Comparison of ENCODE assay signal across 27 mouse cellular contexts in the genomic region with DNA sequence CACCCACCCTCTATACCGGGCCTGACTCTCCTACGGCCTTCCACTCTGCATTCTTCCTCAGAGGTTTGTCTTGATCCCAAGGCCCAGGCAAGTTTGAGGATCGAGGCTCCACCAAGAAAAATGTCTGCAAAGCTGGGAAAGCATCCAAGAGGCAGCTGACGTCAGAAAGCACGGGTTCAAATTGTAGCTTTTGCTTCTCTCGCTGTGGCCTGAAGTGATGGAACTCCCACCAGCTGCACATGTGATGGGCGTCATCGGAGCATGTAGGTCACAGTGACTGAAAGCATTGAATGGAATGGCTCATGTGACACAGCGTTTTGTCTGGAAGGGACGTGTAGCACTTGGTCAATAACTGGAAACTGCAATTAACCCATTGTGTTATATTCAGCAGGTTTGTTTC. TPM values are rescaled to one million over a fixed set of nuclear protein-coding genes. Genes with fewer than 3 reads are reported as not detected.
A peak's percentile ranks its signal among the peaks of the same experiment; 100 is the strongest.
DNase-seq lines count a peak whose midpoint lies in the region; ATAC-seq and TF ChIP-seq lines count a peak whose summit lies in the region.
"Had no signal": no experiment of that assay in that cellular context is flagged by ENCODE, and none has a peak within 500 bp of the region (broad histone marks: within the 10 kb centered on the region; RNA-seq: fewer than 3 reads in every experiment).

No protein-coding gene starts in this region.

- no peak for ATAC-seq in hindbrain, embryonic 13.5 days (ENCODE audit: low FRiP score)
- no peak for ATAC-seq in hindbrain, embryonic 12.5 days (ENCODE audit: low FRiP score)
- no peak for ATAC-seq in midbrain, embryonic 15.5 days (replicated peaks)
- no peak for ATAC-seq in midbrain, embryonic 14.5 days (ENCODE audit: low FRiP score, low TSS enrichment)
- ATAC-seq: activated CD4-positive, CD25-positive, alpha-beta regulatory T cell, adult 4 months; intestine, embryonic 16.5 days had no signal

- H3K27ac ChIP-seq in hindbrain, embryonic 13.5 days = 0 out of 2 replicates have a peak overlapping the region, but pooled peaks have one; percentile 48
- no peak overlapping the region for H3K27ac ChIP-seq in hindbrain, embryonic 12.5 days
- H3K27ac ChIP-seq in midbrain, embryonic 15.5 days = peak overlapping the region; percentile 5; the same call in 1 of the 2 replicates
- no peak overlapping the region for H3K27ac ChIP-seq in midbrain, embryonic 14.5 days (replicated peaks; ENCODE audit: low read depth, low read length)
- H3K27ac ChIP-seq in cortical plate, adult 2 months (ENCODE audit: insufficient read depth, low read length) = peak overlapping the region; percentile 20; the same call in 1 of the 2 replicates
- H3K27ac ChIP-seq: gastrocnemius, adult 2 months; kidney, postnatal 0 days; limb, embryonic 12.5 days; liver, embryonic 15.5 days had no signal

- H3K4me3 ChIP-seq in hindbrain, embryonic 13.5 days = no peak overlapping the region
- H3K4me3 ChIP-seq in hindbrain, embryonic 12.5 days = no peak overlapping the region
- no peak overlapping the region for H3K4me3 ChIP-seq in midbrain, embryonic 15.5 days
- H3K4me3 ChIP-seq in midbrain, embryonic 14.5 days (replicated peaks; ENCODE audit: low read depth, low read length) = no peak overlapping the region
- H3K4me3 ChIP-seq in cortical plate, adult 2 months (ENCODE audit: insufficient read depth, low read length) = no peak overlapping the region
- H3K4me3 ChIP-seq: erythroblast, embryonic 14.5 days; gastrocnemius, adult 2 months; limb, embryonic 12.5 days; liver, embryonic 15.5 days had no signal

- H3K27me3 ChIP-seq in hindbrain, embryonic 13.5 days = peaks cover 24% of the 10 kb centered on the region
- H3K27me3 ChIP-seq in hindbrain, embryonic 12.5 days = peaks cover 18% of the 10 kb centered on the region
- no peaks in the 10 kb centered on the region for H3K27me3 ChIP-seq in midbrain, embryonic 15.5 days (replicated peaks)
- no peaks in the 10 kb centered on the region for H3K27me3 ChIP-seq in midbrain, embryonic 14.5 days (ENCODE audit: control insufficient read depth, insufficient read depth, low read length)

- no peak for DNase-seq in midbrain, embryonic 14.5 days
- peak; percentile 54 for DNase-seq in brain, adult 2 months (ENCODE audit: low read depth, low spot score)
- DNase-seq in lung, postnatal 36 days = no peak
- DNase-seq: adrenal gland, adult 2 months; adrenal gland, postnatal 36 days; B cell, adult 2 months; cerebellum, adult 11 months; cerebellum, adult 9-10 months; gastrocnemius, adult 2 months; gastrocnemius, postnatal 36 days; heart, postnatal 36 days; kidney, adult 8-10 months; lung, postnatal 14 days; thymus, postnatal 4 days had no signal

- TF ChIP-seq POLR2A in cortical plate, adult 2 months (IDR thresholded peaks at IDR 0.05; ENCODE audit: extremely low read depth, insufficient read depth, low read length) = no peak

- peaks cover 31% of the 10 kb centered on the region for H3K4me1 ChIP-seq in hindbrain, embryonic 13.5 days (replicated peaks)
- H3K4me1 ChIP-seq in hindbrain, embryonic 12.5 days = peaks cover 18% of the 10 kb centered on the region
- peaks cover 19% of the 10 kb centered on the region for H3K4me1 ChIP-seq in midbrain, embryonic 15.5 days
- peaks cover 9% of the 10 kb centered on the region for H3K4me1 ChIP-seq in midbrain, embryonic 14.5 days (ENCODE audit: control insufficient read depth, insufficient read depth, low read length)
- H3K4me1 ChIP-seq in cortical plate, adult 2 months (ENCODE audit: control insufficient read depth, insufficient read depth, low read length) = peaks cover 7% of the 10 kb centered on the region

- no peak overlapping the region for H3K4me2 ChIP-seq in hindbrain, embryonic 13.5 days
- H3K4me2 ChIP-seq in hindbrain, embryonic 12.5 days (replicated peaks) = no peak overlapping the region
- H3K4me2 ChIP-seq in midbrain, embryonic 15.5 days = no peak overlapping the region
- H3K4me2 ChIP-seq in midbrain, embryonic 14.5 days (ENCODE audit: low read length) = no peak overlapping the region
- H3K4me2 ChIP-seq: heart, embryonic 11.5 days; limb, embryonic 12.5 days; liver, embryonic 15.5 days; lung, embryonic 14.5 days; midbrain, embryonic 11.5 days had no signal

- no peaks in the 10 kb centered on the region for H3K9me3 ChIP-seq in hindbrain, embryonic 13.5 days
- H3K9me3 ChIP-seq in hindbrain, embryonic 12.5 days (replicated peaks) = no peaks in the 10 kb centered on the region
- no peaks in the 10 kb centered on the region for H3K9me3 ChIP-seq in midbrain, embryonic 15.5 days
- no peaks in the 10 kb centered on the region for H3K9me3 ChIP-seq in midbrain, embryonic 14.5 days (ENCODE audit: control insufficient read depth, low read length)
- H3K9me3 ChIP-seq: limb, embryonic 12.5 days; liver, embryonic 15.5 days had no signal

- 64% methylated on average over 10 of the region's 10 CpGs for WGBS in hindbrain, embryonic 13.5 days
- 65% methylated on average over 10 of the region's 10 CpGs for WGBS in hindbrain, embryonic 12.5 days
- WGBS in midbrain, embryonic 15.5 days = 70% methylated on average over 10 of the region's 10 CpGs
- WGBS in midbrain, embryonic 14.5 days = 64% methylated on average over 10 of the region's 10 CpGs

- no peaks in the 10 kb centered on the region for H3K36me3 ChIP-seq in hindbrain, embryonic 13.5 days
- no peaks in the 10 kb centered on the region for H3K36me3 ChIP-seq in hindbrain, embryonic 12.5 days
- H3K36me3 ChIP-seq in midbrain, embryonic 15.5 days (replicated peaks) = no peaks in the 10 kb centered on the region
- H3K36me3 ChIP-seq in midbrain, embryonic 14.5 days (ENCODE audit: control insufficient read depth, insufficient read depth, low read length) = no peaks in the 10 kb centered on the region
- H3K36me3 ChIP-seq: limb, embryonic 12.5 days; liver, embryonic 15.5 days had no signal

- H3K9ac ChIP-seq in hindbrain, embryonic 13.5 days = no peak overlapping the region
- H3K9ac ChIP-seq in hindbrain, embryonic 12.5 days = no peak overlapping the region
- no peak overlapping the region for H3K9ac ChIP-seq in midbrain, embryonic 15.5 days
- no peak overlapping the region for H3K9ac ChIP-seq in midbrain, embryonic 14.5 days (replicated peaks; ENCODE audit: low read length)
- H3K9ac ChIP-seq: limb, embryonic 12.5 days; liver, embryonic 15.5 days; lung, embryonic 14.5 days had no signal

- TF ChIP-seq CTCF in cortical plate, adult 2 months (IDR thresholded peaks at IDR 0.05; ENCODE audit: extremely low read depth, insufficient read depth, low read length) = no peak

RNA-seq across cellular contexts. Expression of a gene that starts 17.4 kb away (rescaled TPM):
- 5.1 and 5.2 TPM in 2 replicates for polyA plus RNA-seq in hindbrain, embryonic 13.5 days (2015; fragmentation: Nextera tagmentation; extraction: Ambion mirVana)
- polyA plus RNA-seq in hindbrain, embryonic 12.5 days (2016; fragmentation: Nextera tagmentation; extraction: Ambion mirVana) = 3.2 and 3.9 TPM in 2 replicates
- polyA plus RNA-seq in midbrain, embryonic 15.5 days (2015; fragmentation: Nextera tagmentation; extraction: Ambion mirVana) = 5.3 and 6.0 TPM in 2 replicates
- polyA plus RNA-seq in midbrain, embryonic 14.5 days (2014; fragmentation: Nextera tagmentation; extraction: Ambion mirVana) = 3.3 and 5.2 TPM in 2 replicates
- 87.7 and 88.1 TPM in 2 replicates for polyA plus RNA-seq in cortical plate, adult 2 months (2012; rRNA removed)
- polyA plus RNA-seq: activated CD4-positive, CD25-positive, alpha-beta regulatory T cell, adult 4 months; erythroblast, embryonic 14.5 days; limb, embryonic 12.5 days had no signal

RNA-seq across cellular contexts. Expression of a gene that starts 24.0 kb away (rescaled TPM):
- polyA plus RNA-seq in hindbrain, embryonic 13.5 days (2015; fragmentation: Nextera tagmentation; extraction: Ambion mirVana) = 64.0 and 69.1 TPM in 2 replicates
- 55.4 and 56.4 TPM in 2 replicates for polyA plus RNA-seq in hindbrain, embryonic 12.5 days (2016; fragmentation: Nextera tagmentation; extraction: Ambion mirVana)
- polyA plus RNA-seq in midbrain, embryonic 15.5 days (2015; fragmentation: Nextera tagmentation; extraction: Ambion mirVana) = 61.8 and 62.8 TPM in 2 replicates
- polyA plus RNA-seq in midbrain, embryonic 14.5 days (2014; fragmentation: Nextera tagmentation; extraction: Ambion mirVana) = 61.7 and 65.1 TPM in 2 replicates
- polyA plus RNA-seq in cortical plate, adult 2 months (2012; rRNA removed) = 47.6 and 53.4 TPM in 2 replicates

Comparison
In these comparisons a context has a peak if more than half of its experiments do, and no peak if none do; other contexts are left out.
1. H3K27ac ChIP-seq: peak in hindbrain, embryonic 13.5 days (single experiment), midbrain, embryonic 15.5 days (single experiment) and cortical plate, adult 2 months (single experiment); none in hindbrain, embryonic 12.5 days (single experiment) and midbrain, embryonic 14.5 days (single experiment).
2. RNA of a gene that starts 17.4 kb away (polyA plus RNA-seq): 87.7 to 88.1 TPM in cortical plate, adult 2 months; 5.3 to 6.0 TPM in midbrain, embryonic 15.5 days, 3.3 to 5.2 TPM in midbrain, embryonic 14.5 days, 5.1 to 5.2 TPM in hindbrain, embryonic 13.5 days and 3.2 to 3.9 TPM in hindbrain, embryonic 12.5 days; every median in the first group is over 10 times any median in the second.